Mouse (Mus musculus): ENCODE measurements around the gene Ssr1. TPM values are rescaled to one million over a fixed set of nuclear protein-coding genes. Genes with fewer than 3 reads are reported as not detected.

Ssr1 gene
- polyA plus RNA-seq, 1 experiment from 2014 or later, result 126 TPM

- no peaks in the 10 kb centered on the region for H3K4me1 ChIP-seq (ENCODE audit: control insufficient read depth, insufficient read depth, low read length)
- DNase-seq (ENCODE audit: low spot score), result no peak
- ATAC-seq (ENCODE audit: insufficient number of reproducible peaks, low FRiP score, low TSS enrichment, low read depth), result no peak
- H3K9ac ChIP-seq (ENCODE audit: low read length), result no peak overlapping the region
- 93% methylated on average over 4 of the region's 4 CpGs for WGBS
- H3K4me3 ChIP-seq (ENCODE audit: low read depth, low read length), result no peak overlapping the region
- no peaks in the 10 kb centered on the region for H3K27me3 ChIP-seq (ENCODE audit: control insufficient read depth, insufficient read depth, low read length)
- no peak overlapping the region for H3K27ac ChIP-seq (replicated peaks; ENCODE audit: low read depth, low read length)
- no peaks in the 10 kb centered on the region for H3K36me3 ChIP-seq (ENCODE audit: control insufficient read depth, insufficient read depth, low read length)
- H3K9me3 ChIP-seq (ENCODE audit: control insufficient read depth, low read length), result no peaks in the 10 kb centered on the region
- H3K4me2 ChIP-seq (ENCODE audit: low read depth, severe bottlenecking), result no peak overlapping the region
Observed at GRCm38 (mm10) chr13:38015591-38015990, 21.6 kb upstream of the Ssr1 start.

- Histone ChIP-seq H3K4me3 (ENCODE audit: low read depth, low read length) (no peak overlapping the region), H3K36me3 (ENCODE audit: control insufficient read depth, insufficient read depth, low read length) (no peaks in the 10 kb centered on the region), H3K27me3 (ENCODE audit: control insufficient read depth, insufficient read depth, low read length) (no peaks in the 10 kb centered on the region), H3K9ac (ENCODE audit: low read length) (no peak overlapping the region), H3K27ac (replicated peaks; ENCODE audit: low read depth, low read length) (no peak overlapping the region), H3K9me3 (ENCODE audit: control insufficient read depth, low read length) (no peaks in the 10 kb centered on the region), H3K4me1 (ENCODE audit: control insufficient read depth, insufficient read depth, low read length) (no peaks in the 10 kb centered on the region), H3K4me2 (ENCODE audit: low read depth, severe bottlenecking) (no peak overlapping the region)
- 91% methylated on average over 5 of the region's 5 CpGs for WGBS
- DNase-seq (ENCODE audit: low spot score), result no peak
- ATAC-seq (ENCODE audit: insufficient number of reproducible peaks, low FRiP score, low TSS enrichment, low read depth), result no peak
Observed at GRCm38 (mm10) chr13:38012436-38012835, 18.4 kb upstream of the Ssr1 start.

GRCm38 (mm10) chr13:38010444-38010910 lies 16.5 kb upstream of the Ssr1 start:
- no peaks in the 10 kb centered on the region for H3K4me1 ChIP-seq (ENCODE audit: control insufficient read depth, insufficient read depth, low read length)
- no peaks in the 10 kb centered on the region for H3K27me3 ChIP-seq (ENCODE audit: control insufficient read depth, insufficient read depth, low read length)
- no peak overlapping the region for H3K4me2 ChIP-seq (ENCODE audit: low read depth, severe bottlenecking)
- no peaks in the 10 kb centered on the region for H3K36me3 ChIP-seq (ENCODE audit: control insufficient read depth, insufficient read depth, low read length)
- H3K27ac ChIP-seq (replicated peaks; ENCODE audit: low read depth, low read length), result no peak overlapping the region
- H3K9ac ChIP-seq (ENCODE audit: low read length), result no peak overlapping the region
- no peak for ATAC-seq (ENCODE audit: insufficient number of reproducible peaks, low FRiP score, low TSS enrichment, low read depth)
- WGBS, result 83% methylated on average over 5 of the region's 5 CpGs
- no peak overlapping the region for H3K4me3 ChIP-seq (ENCODE audit: low read depth, low read length)
- DNase-seq (ENCODE audit: low spot score), result no peak
- H3K9me3 ChIP-seq (ENCODE audit: control insufficient read depth, low read length), result no peaks in the 10 kb centered on the region

DNA sequence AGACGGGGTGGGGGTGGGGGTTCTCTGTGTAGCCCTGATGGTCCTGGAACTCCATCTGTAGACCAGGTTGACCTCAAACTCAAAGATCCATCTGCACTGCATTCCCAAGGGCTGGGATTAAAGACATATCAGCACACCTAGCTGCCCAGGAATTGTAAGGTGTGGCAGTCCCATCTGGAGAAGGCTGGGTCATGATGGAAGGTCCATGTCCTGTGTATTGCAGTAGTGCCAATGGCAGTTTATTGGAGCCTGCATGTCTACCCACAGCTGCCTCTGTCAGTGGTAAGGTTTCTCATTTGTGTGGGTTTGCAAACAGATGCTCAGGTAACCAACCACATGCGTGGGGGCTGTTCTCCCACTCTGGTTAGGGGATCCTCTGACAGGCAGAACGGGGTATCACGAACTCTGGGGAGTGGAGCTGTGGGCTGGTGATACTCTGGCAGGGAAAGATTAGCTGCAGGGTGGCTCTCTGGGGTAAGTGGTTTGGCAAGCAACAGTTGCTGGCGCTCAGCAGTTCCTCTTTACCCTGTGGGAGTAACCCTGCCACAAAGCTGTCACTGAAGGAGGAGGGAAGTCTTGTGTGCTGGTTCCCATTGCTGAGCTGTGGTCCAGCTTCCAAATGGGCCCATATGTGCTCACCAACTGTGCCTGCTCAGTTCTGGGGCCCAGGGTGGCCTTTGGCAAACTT lies 15.8 kb upstream of the Ssr1 start:
- no peaks in the 10 kb centered on the region for H3K36me3 ChIP-seq (ENCODE audit: control insufficient read depth, insufficient read depth, low read length)
- no peak overlapping the region for H3K27ac ChIP-seq (replicated peaks; ENCODE audit: low read depth, low read length)
- DNase-seq (ENCODE audit: low spot score), result no peak
- no peak overlapping the region for H3K9ac ChIP-seq (ENCODE audit: low read length)
- H3K4me2 ChIP-seq (ENCODE audit: low read depth, severe bottlenecking), result no peak overlapping the region
- H3K4me1 ChIP-seq (ENCODE audit: control insufficient read depth, insufficient read depth, low read length), result no peaks in the 10 kb centered on the region
- H3K27me3 ChIP-seq (ENCODE audit: control insufficient read depth, insufficient read depth, low read length), result no peaks in the 10 kb centered on the region
- H3K4me3 ChIP-seq (ENCODE audit: low read depth, low read length), result no peak overlapping the region
- H3K9me3 ChIP-seq (ENCODE audit: control insufficient read depth, low read length), result no peaks in the 10 kb centered on the region
- no peak for ATAC-seq (ENCODE audit: insufficient number of reproducible peaks, low FRiP score, low TSS enrichment, low read depth)
- WGBS, result 83% methylated on average over 5 of the region's 5 CpGs

DNA sequence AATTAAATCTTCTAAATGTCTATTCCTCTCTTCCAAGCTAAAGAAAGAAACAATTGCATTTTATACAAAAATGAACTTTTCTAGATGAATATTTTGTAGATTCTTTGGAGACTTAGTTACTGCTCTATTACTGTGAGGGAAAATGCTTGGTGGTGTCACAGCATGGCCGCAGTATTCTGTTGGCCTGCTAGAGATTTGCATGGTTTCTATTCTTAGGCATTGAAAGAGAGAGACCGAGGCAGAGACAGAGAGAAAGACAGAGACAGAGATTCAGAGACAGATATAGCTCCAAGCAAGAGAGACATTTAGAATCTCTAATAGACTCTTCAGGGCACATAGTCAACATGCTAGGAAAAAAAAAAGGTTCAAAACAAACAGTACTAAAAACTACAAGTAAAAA lies 14.0 kb upstream of the Ssr1 start:
- no peaks in the 10 kb centered on the region for H3K9me3 ChIP-seq (ENCODE audit: control insufficient read depth, low read length)
- no peak overlapping the region for H3K9ac ChIP-seq (ENCODE audit: low read length)
- 93% methylated on average over 2 of the region's 2 CpGs for WGBS
- DNase-seq (ENCODE audit: low spot score) (no peak), ATAC-seq (ENCODE audit: insufficient number of reproducible peaks, low FRiP score, low TSS enrichment, low read depth) (no peak)
- no peaks in the 10 kb centered on the region for H3K36me3 ChIP-seq (ENCODE audit: control insufficient read depth, insufficient read depth, low read length)
- H3K4me1 ChIP-seq (ENCODE audit: control insufficient read depth, insufficient read depth, low read length), result no peaks in the 10 kb centered on the region
- no peak overlapping the region for H3K27ac ChIP-seq (replicated peaks; ENCODE audit: low read depth, low read length)
- no peak overlapping the region for H3K4me2 ChIP-seq (ENCODE audit: low read depth, severe bottlenecking)
- no peak overlapping the region for H3K4me3 ChIP-seq (ENCODE audit: low read depth, low read length)
- H3K27me3 ChIP-seq (ENCODE audit: control insufficient read depth, insufficient read depth, low read length), result no peaks in the 10 kb centered on the region

DNA sequence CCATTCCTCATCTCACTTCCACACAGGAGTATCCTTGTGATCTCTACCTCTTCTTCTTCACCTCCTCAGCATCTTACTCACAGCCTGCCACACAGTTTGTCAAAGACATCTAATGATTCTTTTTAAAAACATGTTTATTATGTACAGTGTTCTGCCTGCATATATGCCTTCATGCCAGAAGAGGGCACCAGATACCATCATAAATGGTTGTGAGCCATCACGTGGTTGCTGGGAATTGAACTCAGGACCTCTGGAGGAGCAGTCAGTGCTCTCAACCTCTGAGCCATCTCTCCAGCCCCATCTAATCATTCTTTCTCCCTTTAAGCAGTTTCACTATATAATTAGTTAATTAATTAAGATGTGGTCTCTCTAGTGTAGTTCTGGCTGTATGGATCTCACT lies 8.4 kb upstream of the Ssr1 start:
- Histone ChIP-seq H3K4me3 (ENCODE audit: low read depth, low read length) (no peak overlapping the region), H3K9me3 (ENCODE audit: control insufficient read depth, low read length) (no peaks in the 10 kb centered on the region), H3K36me3 (ENCODE audit: control insufficient read depth, insufficient read depth, low read length) (no peaks in the 10 kb centered on the region), H3K27ac (replicated peaks; ENCODE audit: low read depth, low read length) (no peak overlapping the region), H3K9ac (ENCODE audit: low read length) (no peak overlapping the region), H3K4me1 (ENCODE audit: control insufficient read depth, insufficient read depth, low read length) (no peaks in the 10 kb centered on the region), H3K4me2 (ENCODE audit: low read depth, severe bottlenecking) (no peak overlapping the region), H3K27me3 (ENCODE audit: control insufficient read depth, insufficient read depth, low read length) (no peaks in the 10 kb centered on the region)
- DNase-seq (ENCODE audit: low spot score) (no peak), ATAC-seq (ENCODE audit: insufficient number of reproducible peaks, low FRiP score, low TSS enrichment, low read depth) (no peak)
- WGBS, result 37% methylated on average over 1 of the region's 1 CpGs

- ATAC-seq (ENCODE audit: insufficient number of reproducible peaks, low FRiP score, low TSS enrichment, low read depth), result no peak
Observed at GRCm38 (mm10) chr13:37999713-38000112, 5.7 kb upstream of the Ssr1 start.

DNA sequence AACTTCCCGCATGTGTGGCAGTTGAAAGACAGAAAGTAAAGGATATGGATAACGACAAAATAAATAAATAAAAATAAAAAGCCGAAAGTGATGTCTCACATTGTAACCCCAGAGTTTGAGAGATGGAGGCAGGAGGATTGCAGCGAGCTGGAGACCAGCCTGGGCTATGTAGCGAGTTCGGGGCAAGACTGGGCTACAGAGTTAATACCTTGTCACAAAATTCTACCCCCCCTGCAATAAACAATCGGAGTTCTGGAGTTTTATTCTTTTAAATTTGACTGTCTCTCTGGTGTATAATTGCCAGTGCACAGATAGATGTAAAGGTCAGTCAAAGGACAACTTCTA lies 360 bp upstream of the Ssr1 start:
- DNase-seq (ENCODE audit: low spot score) (no peak), ATAC-seq (ENCODE audit: insufficient number of reproducible peaks, low FRiP score, low TSS enrichment, low read depth) (peak; percentile 56)
- Histone ChIP-seq H3K4me3 (ENCODE audit: low read depth, low read length) (peak overlapping the region; percentile 92), H3K4me1 (ENCODE audit: control insufficient read depth, insufficient read depth, low read length) (no peaks in the 10 kb centered on the region), H3K9me3 (ENCODE audit: control insufficient read depth, low read length) (no peaks in the 10 kb centered on the region), H3K27me3 (ENCODE audit: control insufficient read depth, insufficient read depth, low read length) (no peaks in the 10 kb centered on the region), H3K36me3 (ENCODE audit: control insufficient read depth, insufficient read depth, low read length) (peaks cover 10% of the 10 kb centered on the region; the same call in 1 of the 2 replicates), H3K4me2 (ENCODE audit: low read depth, severe bottlenecking) (peak overlapping the region; percentile 38), H3K27ac (replicated peaks; ENCODE audit: low read depth, low read length) (peak overlapping the region; percentile 36; the same call in 1 of the 2 replicates), H3K9ac (ENCODE audit: low read length) (peak overlapping the region; percentile 97; the same call in 1 of the 2 replicates)
- 28% methylated on average over 7 of the region's 7 CpGs for WGBS

More at GRCm38 (mm10) chr13:37999713-38000112, 5.7 kb upstream of the Ssr1 start:
- no peaks in the 10 kb centered on the region for H3K36me3 ChIP-seq (ENCODE audit: control insufficient read depth, insufficient read depth, low read length)
- WGBS, result 86% methylated on average over 3 of the region's 3 CpGs
- H3K4me1 ChIP-seq (ENCODE audit: control insufficient read depth, insufficient read depth, low read length), result no peaks in the 10 kb centered on the region
- no peak overlapping the region for H3K4me3 ChIP-seq (ENCODE audit: low read depth, low read length)
- no peak overlapping the region for H3K4me2 ChIP-seq (ENCODE audit: low read depth, severe bottlenecking)
- no peak for DNase-seq (ENCODE audit: low spot score)
- no peak overlapping the region for H3K9ac ChIP-seq (ENCODE audit: low read length)
- no peaks in the 10 kb centered on the region for H3K9me3 ChIP-seq (ENCODE audit: control insufficient read depth, low read length)
- no peaks in the 10 kb centered on the region for H3K27me3 ChIP-seq (ENCODE audit: control insufficient read depth, insufficient read depth, low read length)
- no peak overlapping the region for H3K27ac ChIP-seq (replicated peaks; ENCODE audit: low read depth, low read length)

DNA sequence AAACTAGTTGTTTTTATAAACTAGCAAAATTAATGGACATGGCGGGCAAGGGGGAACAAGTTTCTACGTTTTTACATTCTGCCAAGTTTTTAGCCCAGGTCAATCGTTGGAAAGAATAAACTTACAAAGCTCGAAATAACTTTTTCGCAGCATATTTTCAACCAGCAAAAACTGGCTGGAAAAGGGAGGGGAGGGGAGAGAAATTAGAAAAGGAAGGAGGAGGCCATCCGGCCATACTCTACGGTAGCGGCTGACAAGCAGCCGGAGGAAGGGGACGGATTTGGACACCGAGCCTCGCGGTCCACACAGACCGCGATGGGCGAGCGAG lies 677 bp downstream of the Ssr1 start:
- peak overlapping the region; percentile 73 for H3K4me2 ChIP-seq (ENCODE audit: low read depth, severe bottlenecking)
- H3K4me3 ChIP-seq (ENCODE audit: low read depth, low read length), result peak overlapping the region; percentile 92
- under 1% methylated on average over 17 of the region's 17 CpGs for WGBS
- ATAC-seq (ENCODE audit: insufficient number of reproducible peaks, low FRiP score, low TSS enrichment, low read depth), result no peak
- H3K9me3 ChIP-seq (ENCODE audit: control insufficient read depth, low read length), result no peaks in the 10 kb centered on the region
- no peaks in the 10 kb centered on the region for H3K27me3 ChIP-seq (ENCODE audit: control insufficient read depth, insufficient read depth, low read length)
- H3K36me3 ChIP-seq (ENCODE audit: control insufficient read depth, insufficient read depth, low read length), result peaks cover 10% of the 10 kb centered on the region; the same call in 1 of the 2 replicates
- no peak for DNase-seq (ENCODE audit: low spot score)
- peak overlapping the region; percentile 97 for H3K9ac ChIP-seq (ENCODE audit: low read length)
- H3K27ac ChIP-seq (replicated peaks; ENCODE audit: low read depth, low read length), result peak overlapping the region; percentile 79
- H3K4me1 ChIP-seq (ENCODE audit: control insufficient read depth, insufficient read depth, low read length), result no peaks in the 10 kb centered on the region

All from limb, embryonic 11.5 days (tissue).